Mouse (Mus musculus): Measurements from ENCODE around the gene Rhbdl3. TPM values are rescaled to one million over a fixed set of nuclear protein-coding genes. Genes with fewer than 3 reads are reported as not detected.
A peak's percentile ranks its signal among the peaks of the same experiment; 100 is the strongest.

Rhbdl3 gene
- total and polyA plus RNA-seq, 3 experiments = 0.46 to 1.4 (median 0.70) TPM

- DNase-seq (ENCODE audit: extremely low read depth) = no peak
Observed at GRCm38 (mm10) chr11:80302046-80302390, 1.3 kb downstream of the Rhbdl3 start.

DNA sequence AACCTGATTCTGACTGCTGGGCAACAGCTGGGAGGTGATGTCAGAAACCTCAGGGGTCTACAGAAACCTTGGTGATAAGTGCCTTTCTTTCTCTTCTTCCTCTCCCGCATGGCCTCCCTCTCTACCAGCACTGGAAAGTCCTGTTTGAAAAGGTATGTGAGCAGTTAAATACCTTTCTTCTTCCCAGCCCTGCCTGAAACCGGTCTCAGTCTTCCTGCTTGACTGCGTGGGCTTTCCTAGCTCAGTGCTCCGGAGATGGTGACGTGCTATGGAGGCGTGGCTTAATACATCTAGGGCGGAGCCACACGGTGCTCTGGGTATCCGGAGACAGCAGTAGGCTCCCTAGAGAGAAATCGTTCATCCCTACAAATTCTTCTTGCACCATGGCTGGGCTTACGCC is 1.8 kb downstream of the Rhbdl3 start:
- peaks cover 45% of the 10 kb centered on the region for H3K27me3 ChIP-seq (replicated peaks)
- H3K9me3 ChIP-seq (replicated peaks; ENCODE audit: low read length) = peaks cover 18% of the 10 kb centered on the region
- TF ChIP-seq ETS1 (conservative IDR thresholded peaks at IDR 0.05; ENCODE audit: low read depth, low read length) = peak; percentile 77; the same call in 1 of the 2 replicates
- peak; percentile 48 for TF ChIP-seq POLR2A (IDR thresholded peaks at IDR 0.05; ENCODE audit: low read depth, low read length)
- TF ChIP-seq ELF1 (IDR thresholded peaks at IDR 0.05; ENCODE audit: low read depth, low read length) = peak; percentile 49
- no peak for TF ChIP-seq USF2 (conservative IDR thresholded peaks at IDR 0.05; ENCODE audit: low read depth, low read length)
- no peak for TF ChIP-seq MAZ (IDR thresholded peaks at IDR 0.05; ENCODE audit: low read depth, low read length)
- TF ChIP-seq ZC3H11A (IDR thresholded peaks at IDR 0.05; ENCODE audit: low read depth, low read length) = no peak
- no peak for TF ChIP-seq GABPA (IDR thresholded peaks at IDR 0.05; ENCODE audit: insufficient replicate concordance, low read depth, low read length)
- no peak for TF ChIP-seq ZNF384 (IDR thresholded peaks at IDR 0.05; ENCODE audit: low read depth, low read length)
- in situ Hi-C loops (cut with MboI; ENCODE audit: low pct_ligation_motif_present, low pct_unique_long_range_greater_than_20kb, low sequenced_read_pairs) (no loop called here), dilution Hi-C loops (cut with MboI; ENCODE audit: extremely low pct_ligation_motif_present, extremely low pct_unique_long_range_greater_than_20kb, low sequenced_read_pairs) (no loop called here)
- no peaks in the 10 kb centered on the region for H3K36me3 ChIP-seq (replicated peaks in 1 of 2; ENCODE audit: control insufficient read depth in 1 of 2, insufficient read depth in 1 of 2, low read length in 1 of 2)
- peaks cover 0 to 31% of the 10 kb centered on the region in 2 experiments; a peak in 2 of 4 replicates for H3K4me1 ChIP-seq (ENCODE audit: control insufficient read depth in 1 of 2, insufficient read depth in 2 of 2)
- H3K9ac ChIP-seq (ENCODE audit: insufficient read depth, low read depth) = no peak overlapping the region
- H3K4me2 ChIP-seq (ENCODE audit: insufficient read depth, low read depth, poor library complexity, severe bottlenecking) = peak overlapping the region; percentile 88
- no peaks in the 10 kb centered on the region for H3K79me2 ChIP-seq (replicated peaks; ENCODE audit: control insufficient read depth, extremely low read depth, insufficient read depth, poor library complexity, severe bottlenecking)
- DNase-seq (ENCODE audit: extremely low read depth) = peak; percentile 92
- H3K27ac ChIP-seq (ENCODE audit: insufficient read depth, low read depth) = no peak overlapping the region
- peak overlapping the region; percentile 27 to 66 (median 52) for H3K4me3 ChIP-seq (replicated peaks in 1 of 3; ENCODE audit: low read depth in 2 of 3, low read length in 2 of 3, poor library complexity in 1 of 3)

More at GRCm38 (mm10) chr11:80302046-80302390, 1.3 kb downstream of the Rhbdl3 start:
- Histone ChIP-seq H3K9ac (ENCODE audit: insufficient read depth, low read depth) (no peak overlapping the region), H3K9me3 (replicated peaks; ENCODE audit: low read length) (peaks cover 21% of the 10 kb centered on the region), H3K36me3 (replicated peaks in 1 of 2; ENCODE audit: control insufficient read depth in 1 of 2, insufficient read depth in 1 of 2, low read length in 1 of 2) (no peaks in the 10 kb centered on the region), H3K79me2 (replicated peaks; ENCODE audit: control insufficient read depth, extremely low read depth, insufficient read depth, poor library complexity, severe bottlenecking) (no peaks in the 10 kb centered on the region), H3K27me3 (replicated peaks) (peaks cover 44% of the 10 kb centered on the region), H3K4me3 (replicated peaks in 1 of 3; ENCODE audit: low read depth in 2 of 3, low read length in 2 of 3, poor library complexity in 1 of 3) (peak overlapping the region; percentile 27 to 66 (median 52)), H3K4me2 (ENCODE audit: insufficient read depth, low read depth, poor library complexity, severe bottlenecking) (peak overlapping the region; percentile 88), H3K4me1 (ENCODE audit: control insufficient read depth in 1 of 2, insufficient read depth in 2 of 2) (peaks cover 0 to 31% of the 10 kb centered on the region in 2 experiments; a peak in 2 of 4 replicates), H3K27ac (ENCODE audit: insufficient read depth, low read depth) (no peak overlapping the region)
- dilution Hi-C loops (cut with MboI; ENCODE audit: extremely low pct_ligation_motif_present, extremely low pct_unique_long_range_greater_than_20kb, low sequenced_read_pairs) = no loop called here
- TF ChIP-seq MYC (IDR thresholded peaks at IDR 0.05; ENCODE audit: low read depth, low read length) (no peak), JUN (IDR thresholded peaks at IDR 0.05; ENCODE audit: insufficient read depth, low read depth, low read length) (no peak), BHLHE40 (IDR thresholded peaks at IDR 0.05; ENCODE audit: low read depth, low read length) (no peak), ZNF384 (IDR thresholded peaks at IDR 0.05; ENCODE audit: low read depth, low read length) (no peak), MXI1 (IDR thresholded peaks at IDR 0.05; ENCODE audit: low read depth, low read length) (0 out of 2 replicates have a peak, but pooled peaks have one; percentile 6), USF1 (IDR thresholded peaks at IDR 0.05; ENCODE audit: low read depth, low read length) (no peak)
- in situ Hi-C loops (cut with MboI; ENCODE audit: low pct_ligation_motif_present, low pct_unique_long_range_greater_than_20kb, low sequenced_read_pairs) = no loop called here

DNA sequence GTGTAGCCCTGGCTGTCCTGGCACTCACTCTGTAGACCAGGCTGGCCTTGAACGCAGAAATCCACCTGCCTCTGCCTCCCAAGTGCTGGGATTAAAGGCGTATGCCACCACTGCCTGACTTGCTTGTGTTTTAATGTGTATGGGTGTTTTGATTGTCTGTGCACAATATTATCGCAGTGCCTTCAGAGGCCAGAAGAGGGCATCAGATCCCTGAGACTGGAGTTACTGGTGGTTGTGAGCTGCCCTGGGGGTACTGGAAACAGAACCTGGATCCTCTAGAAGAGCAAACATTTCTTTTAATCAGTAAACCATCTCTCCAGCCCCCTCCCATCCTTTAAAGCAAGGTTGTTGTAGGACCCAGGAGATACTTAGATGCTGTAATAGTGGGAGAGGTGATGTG is 3.0 kb downstream of the Rhbdl3 start:
- dilution Hi-C loops (cut with MboI; ENCODE audit: extremely low pct_ligation_motif_present, extremely low pct_unique_long_range_greater_than_20kb, low sequenced_read_pairs) (no loop called here), in situ Hi-C loops (cut with MboI; ENCODE audit: low pct_ligation_motif_present, low pct_unique_long_range_greater_than_20kb, low sequenced_read_pairs) (no loop called here)
- Histone ChIP-seq H3K27ac (ENCODE audit: insufficient read depth, low read depth) (no peak overlapping the region), H3K79me2 (replicated peaks; ENCODE audit: control insufficient read depth, extremely low read depth, insufficient read depth, poor library complexity, severe bottlenecking) (no peaks in the 10 kb centered on the region), H3K4me2 (ENCODE audit: insufficient read depth, low read depth, poor library complexity, severe bottlenecking) (no peak overlapping the region), H3K27me3 (replicated peaks) (peaks cover 49% of the 10 kb centered on the region), H3K4me3 (replicated peaks in 1 of 3; ENCODE audit: low read depth in 2 of 3, low read length in 2 of 3, poor library complexity in 1 of 3) (no peak overlapping the region), H3K4me1 (ENCODE audit: control insufficient read depth in 1 of 2, insufficient read depth in 2 of 2) (peaks cover 0 to 31% of the 10 kb centered on the region in 2 experiments; a peak in 2 of 4 replicates), H3K9me3 (replicated peaks; ENCODE audit: low read length) (peaks cover 13% of the 10 kb centered on the region), H3K36me3 (replicated peaks in 1 of 2; ENCODE audit: control insufficient read depth in 1 of 2, insufficient read depth in 1 of 2, low read length in 1 of 2) (no peaks in the 10 kb centered on the region), H3K9ac (ENCODE audit: insufficient read depth, low read depth) (no peak overlapping the region)
- no peak for DNase-seq (ENCODE audit: extremely low read depth)
- TF ChIP-seq ZMIZ1 (IDR thresholded peaks at IDR 0.05; ENCODE audit: low read depth, low read length) = no peak
- TF ChIP-seq UBTF (IDR thresholded peaks at IDR 0.05; ENCODE audit: low read depth, low read length) = no peak
- 0 out of 2 replicates have a peak, but pooled peaks have one; percentile 8 for TF ChIP-seq SMC3 (IDR thresholded peaks at IDR 0.05; ENCODE audit: low read depth, low read length)
- no peak for TF ChIP-seq TBP (conservative IDR thresholded peaks at IDR 0.05; ENCODE audit: low read depth, low read length)
- no peak for TF ChIP-seq MYC (IDR thresholded peaks at IDR 0.05; ENCODE audit: low read depth, low read length)
- TF ChIP-seq RAD21 (IDR thresholded peaks at IDR 0.05; ENCODE audit: low read depth, low read length) = peak; percentile 19
- TF ChIP-seq CTCF (conservative IDR thresholded peaks at IDR 0.05 in 1 of 2, IDR thresholded peaks at IDR 0.05 in 1 of 2; ENCODE audit: low read depth in 2 of 2, low read length in 2 of 2) = peak; percentile 15 to 48; a peak in 2 of 4 replicates
- TF ChIP-seq CHD2 (IDR thresholded peaks at IDR 0.05; ENCODE audit: low read length) = no peak
- no peak for TF ChIP-seq MXI1 (IDR thresholded peaks at IDR 0.05; ENCODE audit: low read depth, low read length)

All from CH12.LX (cell line).